Mouse (Mus musculus) adrenal gland, adult (tissue): Measurements from ENCODE around the gene Maml2.
A peak's percentile ranks its signal among the peaks of the same experiment; 100 is the strongest.

ENCODE experiments used
- DNase-seq, 2 experiments: peaks; one replicate each; pipeline ENCODE4 v3.0.0; 2022 to 2023; ENCODE audit warnings: low spot score in 1 of 2; ENCODE audit not compliant: inconsistent age in 2 of 2

Maml2 gene

GRCm38 (mm10) chr9:13491107-13491506 lies 193.3 kb downstream of the Maml2 start:
- DNase-seq, result no peak

GRCm38 (mm10) chr9:13491854-13492620 lies 194.3 kb downstream of the Maml2 start:
- DNase-seq, result no peak

DNA sequence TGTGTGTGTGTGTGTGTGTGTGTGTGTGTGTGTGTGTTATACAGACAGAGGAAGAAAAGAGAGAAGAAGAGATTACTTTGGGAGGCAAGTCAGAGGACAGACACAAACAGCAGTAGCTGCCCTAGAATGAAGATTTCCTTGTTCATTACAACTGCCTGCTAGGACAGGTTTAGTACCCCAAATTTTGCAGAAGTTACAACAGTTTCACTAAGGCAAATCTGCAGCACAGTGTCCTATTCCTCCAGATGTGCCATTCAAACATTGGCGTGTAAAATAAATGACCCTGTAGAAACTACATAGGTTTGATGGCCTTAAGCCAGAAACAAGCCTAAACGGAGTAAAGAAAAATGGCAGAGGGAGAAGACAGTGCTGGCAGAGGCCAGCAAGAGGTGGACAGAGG lies 195.1 kb downstream of the Maml2 start:
- DNase-seq, result no peak

GRCm38 (mm10) chr9:13493746-13494145 lies 196.0 kb downstream of the Maml2 start:
- DNase-seq, result no peak

DNA sequence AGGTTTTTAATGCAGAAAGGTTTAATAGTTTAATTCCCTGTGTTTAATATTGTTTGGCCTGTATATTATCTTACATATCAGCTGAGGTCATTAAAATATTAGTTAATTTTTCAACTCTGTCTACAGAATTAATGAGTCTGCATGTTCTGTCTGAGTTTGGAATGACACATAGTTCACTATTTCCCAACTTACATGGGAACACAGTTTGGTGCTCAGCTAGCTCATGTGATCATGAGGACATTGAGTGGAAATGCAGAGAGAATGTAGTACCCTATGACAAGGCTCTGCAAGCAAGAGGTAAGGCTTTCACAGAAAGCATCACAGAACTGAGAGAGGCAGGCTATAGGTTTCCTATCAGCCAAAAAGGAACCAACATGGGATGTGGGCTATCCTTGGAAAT lies 197.8 kb downstream of the Maml2 start:
- DNase-seq, result no peak

DNA sequence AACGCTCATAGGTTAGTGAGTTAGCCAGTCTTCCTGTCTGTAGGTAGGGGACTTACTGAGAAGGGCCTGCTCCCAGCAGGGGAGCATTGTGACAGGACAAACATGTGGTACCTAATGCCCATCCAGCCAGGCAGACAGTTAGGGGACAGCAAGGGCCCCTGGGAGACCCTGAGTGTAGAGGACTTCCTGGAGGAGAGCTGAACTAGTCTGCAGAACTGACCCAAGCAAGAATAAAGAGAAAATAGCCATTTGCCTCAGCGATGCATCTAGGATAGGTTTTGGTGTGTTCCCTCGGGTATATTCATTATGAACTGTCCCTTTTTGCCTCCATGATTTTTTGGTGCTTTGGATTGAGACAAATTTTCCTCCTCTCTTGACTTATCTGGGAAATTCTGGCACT lies 199.3 kb downstream of the Maml2 start:
- DNase-seq, result no peak

GRCm38 (mm10) chr9:13497690-13498333 lies 200.1 kb downstream of the Maml2 start:
- DNase-seq, result no peak

GRCm38 (mm10) chr9:13500045-13500444 lies 202.3 kb downstream of the Maml2 start:
- DNase-seq, result no peak

DNA sequence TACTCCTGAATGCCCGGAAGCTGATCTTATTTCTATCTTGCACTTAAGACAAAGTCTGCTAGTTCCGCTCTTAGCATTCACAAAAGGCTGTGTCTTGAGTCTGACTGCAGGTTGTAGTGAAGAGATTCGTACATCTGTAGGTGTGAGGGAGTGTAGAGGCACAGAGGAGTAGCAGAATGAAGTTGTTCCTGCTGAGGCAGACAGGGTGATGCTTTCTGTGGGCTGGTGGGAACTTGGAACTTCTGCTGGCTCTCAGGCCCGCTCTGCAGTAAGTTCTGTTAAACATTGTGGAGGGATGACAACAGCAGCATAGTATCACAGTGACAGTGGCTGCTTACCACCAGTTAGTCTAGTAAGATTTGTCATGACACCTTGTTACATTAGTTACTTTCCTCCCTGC lies 207.3 kb downstream of the Maml2 start:
- DNase-seq, result no peak

DNA sequence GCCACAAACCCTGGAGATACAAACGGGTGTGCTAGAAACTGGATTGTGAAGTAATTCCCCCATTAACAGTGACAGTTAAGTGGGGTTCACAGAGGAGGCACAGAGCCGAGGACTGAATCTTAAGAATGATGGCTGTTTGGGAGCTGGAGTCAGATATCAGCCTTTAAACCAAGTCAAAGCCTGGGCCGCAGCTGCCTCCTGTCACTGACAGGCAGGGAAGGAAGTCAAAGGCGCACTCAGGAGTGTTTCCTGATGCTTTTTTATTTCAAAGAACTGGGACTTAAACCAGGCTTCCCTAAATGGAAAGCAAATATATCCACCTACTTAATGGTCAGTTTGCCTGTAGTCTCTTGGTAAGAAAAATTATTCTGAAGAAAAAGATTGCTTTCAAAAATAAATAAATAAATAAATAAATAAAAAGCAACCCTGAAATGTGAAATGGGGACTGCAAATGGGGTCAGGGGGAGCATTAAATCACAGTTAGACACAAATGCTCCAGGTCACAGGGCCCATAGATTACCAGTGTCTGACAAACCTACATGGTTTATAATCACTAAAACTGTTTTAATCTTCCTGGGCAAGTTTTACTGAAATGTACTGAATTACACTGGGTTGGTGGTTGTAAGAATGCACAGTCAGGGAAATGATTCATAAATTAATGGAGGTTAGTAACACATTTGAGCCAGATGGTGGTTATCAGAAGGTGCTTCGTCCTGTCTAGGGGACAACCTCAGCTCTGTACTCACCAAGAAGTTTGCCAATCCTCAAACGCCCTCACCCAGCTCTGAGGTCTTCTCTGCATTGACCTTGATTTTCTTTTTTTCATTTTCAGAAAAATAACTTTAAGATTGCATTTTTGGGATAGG lies 209.4 kb downstream of the Maml2 start:
- DNase-seq, result peak in 1 of 2 experiments; percentile 29

GRCm38 (mm10) chr9:13507822-13508188 lies 210.0 kb downstream of the Maml2 start:
- DNase-seq, result peak; percentile 33 to 52

GRCm38 (mm10) chr9:13509751-13510150 lies 212.0 kb downstream of the Maml2 start:
- DNase-seq, result no peak

DNA sequence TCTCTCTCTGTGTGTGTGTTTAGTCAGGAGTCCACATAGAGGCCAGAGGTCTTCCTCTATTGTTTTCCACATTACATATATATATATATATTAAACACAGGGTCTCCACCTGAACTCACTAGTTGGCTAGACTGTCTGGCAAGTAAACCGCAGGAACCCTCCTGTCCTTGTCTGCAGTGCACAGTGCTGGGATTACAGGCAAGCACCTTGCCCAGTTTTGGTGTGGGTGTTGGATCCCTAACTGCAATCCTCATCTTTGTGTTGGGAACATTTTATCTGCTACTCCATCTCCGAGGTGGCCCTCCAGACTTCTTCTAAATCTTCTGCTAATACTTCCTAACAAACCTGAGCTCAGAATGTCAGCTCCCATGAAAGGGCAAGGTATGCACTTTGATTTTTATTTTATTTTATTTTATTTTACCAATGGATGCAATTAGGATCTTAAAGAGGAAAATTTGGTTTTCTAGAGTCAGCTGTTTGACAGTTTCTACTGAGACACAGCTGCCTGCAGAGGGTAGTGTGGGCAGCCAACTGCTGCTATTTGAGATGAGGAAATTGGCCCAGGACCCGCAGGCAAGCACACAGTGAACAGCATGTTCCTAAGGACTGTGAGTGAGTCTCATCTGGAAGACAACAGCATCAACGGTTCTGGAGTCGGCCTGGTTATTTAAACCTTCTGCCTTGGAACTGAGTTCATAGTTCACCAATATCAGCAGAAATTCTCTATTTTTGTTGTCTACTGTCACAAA lies 213.0 kb downstream of the Maml2 start:
- peak; percentile 53 to 60 for DNase-seq

DNA sequence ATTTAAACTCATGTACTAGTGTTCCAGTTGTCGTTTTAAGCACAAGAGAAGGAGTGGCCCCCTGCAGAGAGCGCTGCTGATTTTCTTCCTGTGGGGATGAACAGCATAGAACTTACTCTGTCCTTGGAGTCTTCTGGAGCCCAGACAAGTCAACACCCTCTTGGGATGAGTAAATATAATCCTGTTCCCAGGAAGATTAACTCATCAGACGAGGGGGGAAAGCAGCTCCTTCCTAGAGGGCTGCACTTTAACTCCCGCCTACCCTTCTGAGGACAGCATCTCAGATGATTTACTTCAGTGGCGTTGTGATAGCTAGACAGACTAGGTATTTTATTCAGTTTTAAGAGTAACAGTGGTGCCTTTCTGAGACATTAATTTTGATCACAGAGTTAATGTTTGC lies 215.4 kb downstream of the Maml2 start:
- no peak for DNase-seq

- no peak for DNase-seq
These were observed 216.7 kb downstream of the Maml2 start for GRCm38 (mm10) chr9:13514435-13514834.

DNA sequence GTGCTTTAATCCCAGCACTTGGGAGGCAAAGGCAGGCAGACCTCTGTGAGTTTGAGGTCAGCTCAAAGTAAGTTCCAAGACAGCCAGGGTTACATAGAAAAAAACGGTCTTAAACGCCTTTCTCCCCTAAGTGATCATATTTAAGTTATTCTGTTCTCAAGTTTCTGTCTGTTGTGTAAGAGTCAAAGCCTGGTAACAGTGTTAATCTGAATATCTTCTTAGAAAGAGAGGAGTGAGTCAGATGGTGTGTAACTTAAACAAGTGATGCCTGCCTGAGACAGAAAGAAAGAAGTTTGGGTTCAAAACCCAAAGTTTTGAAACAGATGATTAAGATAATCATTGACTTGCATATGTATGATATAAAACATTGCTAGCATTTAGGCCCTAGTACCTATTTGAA lies 218.2 kb downstream of the Maml2 start:
- no peak for DNase-seq

DNA sequence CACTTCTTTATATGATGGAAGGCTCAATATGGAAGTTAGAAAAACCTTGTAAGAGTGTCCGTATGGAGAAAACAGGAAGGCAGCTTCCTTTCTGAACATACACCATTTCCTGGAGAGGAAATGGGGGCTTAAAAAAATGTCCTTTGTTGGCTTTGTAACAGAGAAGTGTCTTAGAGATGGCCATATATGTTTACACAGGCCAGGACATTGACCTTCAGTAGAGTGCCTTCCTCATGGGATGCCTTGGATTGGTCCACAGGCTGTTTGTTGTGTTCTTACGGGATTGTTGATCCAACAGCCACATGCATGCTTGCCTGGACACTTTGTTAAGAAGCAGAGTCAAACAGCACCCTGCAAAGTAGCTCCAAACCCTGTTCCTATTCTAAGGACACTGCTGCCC lies 220.3 kb downstream of the Maml2 start:
- no peak for DNase-seq

DNA sequence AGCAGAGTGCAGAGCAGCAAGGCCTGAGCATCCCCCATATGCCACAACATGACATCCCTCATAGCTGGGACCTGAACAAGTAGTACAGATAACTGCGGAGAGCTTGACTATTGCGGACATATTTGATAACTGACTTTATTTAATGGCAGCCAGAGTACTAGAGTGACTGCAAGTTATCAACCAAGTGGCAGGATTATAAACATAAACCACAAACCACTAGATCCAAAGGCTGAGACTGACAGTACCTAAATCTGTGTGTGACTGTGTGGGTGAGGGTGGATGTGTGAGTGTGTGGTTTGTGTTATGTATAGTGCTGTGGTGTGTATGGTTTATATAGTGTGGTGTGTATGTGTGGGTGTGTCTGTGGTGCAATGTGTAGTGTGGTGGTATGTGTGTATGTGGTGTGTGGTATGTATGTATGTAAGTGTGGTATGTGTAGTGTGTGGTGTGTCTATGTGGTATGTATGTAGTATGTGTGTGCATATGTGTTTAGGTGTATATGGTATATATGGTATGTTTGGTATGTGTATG lies 220.7 kb downstream of the Maml2 start:
- no peak for DNase-seq

DNA sequence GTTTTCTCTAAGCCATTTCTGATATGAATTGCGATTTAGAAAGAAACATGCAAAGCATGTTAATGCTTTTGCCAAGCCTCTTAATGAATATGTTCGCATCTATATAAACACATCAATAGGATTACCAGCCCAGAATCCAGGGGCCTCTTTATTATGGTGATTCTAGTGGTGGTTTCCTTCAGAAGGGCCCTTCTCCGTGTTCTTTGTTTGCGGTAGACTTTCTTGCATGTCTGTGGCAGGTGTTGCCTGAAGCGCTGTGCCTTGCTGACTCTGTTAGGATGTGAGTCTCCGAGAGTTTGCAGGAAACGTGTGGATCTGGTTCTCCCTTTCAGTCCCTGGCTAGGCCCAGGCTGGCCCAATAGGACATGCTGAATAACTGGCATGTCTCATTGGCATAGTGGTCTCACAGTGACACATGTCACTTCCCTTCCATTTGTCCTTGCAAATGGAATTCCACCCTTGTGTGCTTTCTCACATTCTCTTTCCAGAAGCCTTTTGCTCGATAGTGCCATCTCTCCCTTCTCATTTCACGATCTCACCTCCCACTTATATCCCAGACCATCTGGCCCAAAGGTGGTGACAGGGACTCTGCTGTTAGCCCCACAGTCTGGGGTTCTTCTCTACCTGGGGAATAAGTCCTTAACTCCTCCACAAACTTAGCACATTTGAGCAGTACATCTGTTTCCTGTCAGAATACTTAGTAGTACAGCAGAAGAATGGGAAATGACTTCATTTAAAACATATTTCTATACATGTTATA lies 224.5 kb downstream of the Maml2 start:
- DNase-seq, result no peak

DNA sequence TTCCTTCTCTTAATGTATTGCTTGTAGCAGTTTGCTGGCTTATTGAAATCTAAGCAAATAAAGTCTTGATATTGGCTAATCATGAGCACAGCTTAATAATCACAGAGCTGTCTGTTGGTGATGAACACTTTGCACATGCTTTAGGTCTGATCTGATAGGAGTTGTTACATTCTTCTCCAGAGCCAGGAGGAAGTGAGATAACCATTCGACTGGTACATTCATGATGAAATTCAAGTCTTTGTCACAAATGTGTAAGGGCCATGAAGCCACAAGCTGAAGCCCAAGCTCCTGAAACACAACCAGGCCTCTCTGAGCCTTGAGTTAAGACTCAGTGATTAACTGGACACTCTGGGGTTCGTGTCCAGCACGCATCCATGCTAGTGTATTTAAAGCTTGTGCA lies 225.3 kb downstream of the Maml2 start:
- DNase-seq, result no peak
